In the genomic region with DNA sequence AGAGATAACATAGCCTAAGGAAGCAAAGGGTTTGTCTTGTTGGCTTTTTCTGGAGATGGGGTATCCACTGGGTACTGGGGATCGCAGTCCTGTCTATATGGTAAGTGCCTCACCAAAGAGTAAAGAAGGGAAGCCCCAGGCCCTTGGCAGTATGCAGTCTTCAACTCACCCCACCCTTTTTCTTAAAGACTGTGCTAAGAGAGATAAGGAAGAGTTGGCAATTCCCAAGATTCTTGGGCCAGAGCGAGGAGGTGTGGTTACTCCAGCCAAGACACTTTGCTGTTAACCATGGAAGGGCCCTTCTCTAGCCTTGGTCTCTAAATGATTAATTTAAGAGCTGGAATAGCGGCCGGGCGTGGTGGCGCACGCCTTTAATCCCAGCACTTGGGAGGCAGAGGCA, we compare ENCODE assay signal across 21 mouse cellular contexts. TPM values are rescaled to one million over a fixed set of nuclear protein-coding genes. Genes with fewer than 3 reads are reported as not detected.
A peak's percentile ranks its signal among the peaks of the same experiment; 100 is the strongest.
DNase-seq lines count a peak whose midpoint lies in the region; ATAC-seq and TF ChIP-seq lines count a peak whose summit lies in the region.
"Had no signal": no experiment of that assay in that cellular context is flagged by ENCODE, and none has a peak within 500 bp of the region (broad histone marks: within the 10 kb centered on the region; RNA-seq: fewer than 3 reads in every experiment).

No protein-coding gene starts in this region.

- peaks cover 58% of the 10 kb centered on the region for H3K36me3 ChIP-seq in liver, embryonic 13.5 days
- peaks cover 61% of the 10 kb centered on the region for H3K36me3 ChIP-seq in embryonic facial prominence, embryonic 10.5 days (replicated peaks)
- H3K36me3 ChIP-seq in intestine, postnatal 0 days (ENCODE audit: control insufficient read depth, insufficient read depth) = peaks cover 48% of the 10 kb centered on the region

- no peaks in the 10 kb centered on the region for H3K27me3 ChIP-seq in liver, embryonic 13.5 days
- H3K27me3 ChIP-seq in embryonic facial prominence, embryonic 10.5 days (replicated peaks; ENCODE audit: low read depth, poor library complexity, severe bottlenecking) = no peaks in the 10 kb centered on the region
- no peaks in the 10 kb centered on the region for H3K27me3 ChIP-seq in intestine, postnatal 0 days (replicated peaks; ENCODE audit: control insufficient read depth, insufficient read depth, low read length)
- H3K27me3 ChIP-seq: forebrain, embryonic 12.5 days; heart, embryonic 15.5 days had no signal

- peak; percentile 42 for DNase-seq in R1 (ENCODE audit: low read depth, low spot score)
- no peak for DNase-seq in liver, embryonic 13.5 days
- DNase-seq in embryonic facial prominence, embryonic 10.5 days (ENCODE audit: low spot score) = no peak
- DNase-seq in lung, postnatal 4 days = no peak
- DNase-seq: adrenal gland, postnatal 14 days; cerebellum, adult 18-20 months; cerebellum, adult 9-11 months; cerebellum, postnatal 36 days; gastrocnemius, postnatal 10 days; heart, adult 2 months; heart, postnatal 14 days had no signal

- H3K27ac ChIP-seq in liver, embryonic 13.5 days = peak overlapping the region; percentile 65
- no peak overlapping the region for H3K27ac ChIP-seq in embryonic facial prominence, embryonic 10.5 days (replicated peaks)
- H3K27ac ChIP-seq in intestine, postnatal 0 days (ENCODE audit: low read depth, low read length) = no peak overlapping the region
- H3K27ac ChIP-seq: forebrain, embryonic 12.5 days; heart, adult 2 months; heart, embryonic 15.5 days; hindbrain, embryonic 14.5 days had no signal

- peak; percentile 41; the same call in 1 of the 2 replicates for ATAC-seq in erythroblast, adult 5-6 weeks (replicated peaks; ENCODE audit: low FRiP score, poor library complexity, severe bottlenecking)
- ATAC-seq in liver, embryonic 13.5 days (ENCODE audit: low read depth) = peak; percentile 77
- no peak for ATAC-seq in intestine, postnatal 0 days
- ATAC-seq: forebrain, embryonic 16.5 days had no signal

- H3K4me1 ChIP-seq in liver, embryonic 13.5 days (replicated peaks) = peaks cover 57% of the 10 kb centered on the region
- peaks cover 16% of the 10 kb centered on the region for H3K4me1 ChIP-seq in embryonic facial prominence, embryonic 10.5 days
- H3K4me1 ChIP-seq in intestine, postnatal 0 days (replicated peaks; ENCODE audit: control insufficient read depth, insufficient read depth, low read length) = no peaks in the 10 kb centered on the region

- WGBS in liver, embryonic 13.5 days (ENCODE audit: insufficient replicate concordance) = 72% methylated on average over 7 of the region's 7 CpGs
- 96% methylated on average over 7 of the region's 7 CpGs for WGBS in embryonic facial prominence, embryonic 10.5 days
- WGBS in intestine, postnatal 0 days = 90% methylated on average over 7 of the region's 7 CpGs

- H3K9ac ChIP-seq in liver, embryonic 13.5 days = no peak overlapping the region
- H3K9ac ChIP-seq in intestine, postnatal 0 days (ENCODE audit: low read depth, low read length) = no peak overlapping the region
- H3K9ac ChIP-seq: forebrain, embryonic 12.5 days; heart, embryonic 15.5 days; hindbrain, embryonic 14.5 days had no signal

- H3K4me3 ChIP-seq in liver, embryonic 13.5 days (replicated peaks) = no peak overlapping the region
- H3K4me3 ChIP-seq in embryonic facial prominence, embryonic 10.5 days = no peak overlapping the region
- H3K4me3 ChIP-seq in intestine, postnatal 0 days (ENCODE audit: low read depth, low read length) = no peak overlapping the region
- H3K4me3 ChIP-seq: erythroblast, embryonic 14.5 days; forebrain, embryonic 12.5 days; heart, adult 2 months; heart, embryonic 15.5 days had no signal

- no peaks in the 10 kb centered on the region for H3K9me3 ChIP-seq in liver, embryonic 13.5 days (replicated peaks)
- no peaks in the 10 kb centered on the region for H3K9me3 ChIP-seq in embryonic facial prominence, embryonic 10.5 days
- no peaks in the 10 kb centered on the region for H3K9me3 ChIP-seq in intestine, postnatal 0 days (ENCODE audit: control insufficient read depth)
- H3K9me3 ChIP-seq: forebrain, embryonic 12.5 days; G1E; heart, embryonic 15.5 days had no signal

- TF ChIP-seq CTCF in intestine, postnatal 0 days (IDR thresholded peaks at IDR 0.05; ENCODE audit: low read depth) = no peak

- 0 out of 2 replicates have a peak overlapping the region, but pooled peaks have one; percentile 3 for H3K4me2 ChIP-seq in liver, embryonic 13.5 days
- H3K4me2 ChIP-seq in intestine, postnatal 0 days (replicated peaks; ENCODE audit: low read depth) = no peak overlapping the region
- H3K4me2 ChIP-seq: forebrain, embryonic 12.5 days; heart, embryonic 11.5 days; heart, embryonic 15.5 days; hindbrain, embryonic 14.5 days had no signal

RNA-seq across cellular contexts. Expression of a gene that starts 16.2 kb away (rescaled TPM):
- 150 and 218 TPM in 2 replicates for total RNA-seq in erythroblast, adult 5-6 weeks (2015; ENCODE audit: low replicate concordance)
- 337 and 409 TPM in 2 replicates for total RNA-seq in erythroblast, adult 5-6 weeks (2017; ENCODE audit: low replicate concordance)
- polyA plus RNA-seq in liver, embryonic 13.5 days (2015; fragmentation: Nextera tagmentation; extraction: Ambion mirVana) = 118 and 128 TPM in 2 replicates
- polyA plus RNA-seq in embryonic facial prominence, embryonic 10.5 days (2016; fragmentation: Nextera tagmentation; extraction: Ambion mirVana) = 125 and 127 TPM in 2 replicates
- 237 and 283 TPM in 2 replicates for polyA plus RNA-seq in intestine, postnatal 0 days (2015; fragmentation: Nextera tagmentation; extraction: Ambion mirVana)

RNA-seq across cellular contexts. Expression of a gene that starts 28.7 kb away (rescaled TPM):
- total RNA-seq in erythroblast, adult 5-6 weeks (2015; ENCODE audit: low replicate concordance) = 7.9 and 61.9 TPM in 2 replicates
- total RNA-seq in erythroblast, adult 5-6 weeks (2017; ENCODE audit: low replicate concordance) = 15.3 and 18.3 TPM in 2 replicates
- 80.8 and 81.6 TPM in 2 replicates for polyA plus RNA-seq in liver, embryonic 13.5 days (2015; fragmentation: Nextera tagmentation; extraction: Ambion mirVana)
- 117 and 127 TPM in 2 replicates for polyA plus RNA-seq in embryonic facial prominence, embryonic 10.5 days (2016; fragmentation: Nextera tagmentation; extraction: Ambion mirVana)
- 32.8 and 33.4 TPM in 2 replicates for polyA plus RNA-seq in intestine, postnatal 0 days (2015; fragmentation: Nextera tagmentation; extraction: Ambion mirVana)

RNA-seq across cellular contexts. Expression of a gene that starts 33.6 kb away (rescaled TPM):
- total RNA-seq in erythroblast, adult 5-6 weeks (2015; ENCODE audit: low replicate concordance) = not detected in 2 replicates
- total RNA-seq in erythroblast, adult 5-6 weeks (2017; ENCODE audit: low replicate concordance) = not detected in 2 replicates
- 0.81 and 1.3 TPM in 2 replicates for polyA plus RNA-seq in liver, embryonic 13.5 days (2015; fragmentation: Nextera tagmentation; extraction: Ambion mirVana)
- polyA plus RNA-seq in embryonic facial prominence, embryonic 10.5 days (2016; fragmentation: Nextera tagmentation; extraction: Ambion mirVana) = 3.4 and 3.5 TPM in 2 replicates
- 0.50 and 0.56 TPM in 2 replicates for polyA plus RNA-seq in intestine, postnatal 0 days (2015; fragmentation: Nextera tagmentation; extraction: Ambion mirVana)
- total RNA-seq: hematopoietic stem cell, adult 5-6 weeks had no signal
- polyA plus RNA-seq: erythroblast, embryonic 14.5 days had no signal

RNA-seq across cellular contexts. Expression of a gene that starts 34.3 kb away (rescaled TPM):
- total RNA-seq in erythroblast, adult 5-6 weeks (2015; ENCODE audit: low replicate concordance) = 105 and 119 TPM in 2 replicates
- total RNA-seq in erythroblast, adult 5-6 weeks (2017; ENCODE audit: low replicate concordance) = 161 and 226 TPM in 2 replicates
- 48.2 and 51.9 TPM in 2 replicates for polyA plus RNA-seq in liver, embryonic 13.5 days (2015; fragmentation: Nextera tagmentation; extraction: Ambion mirVana)
- 97.0 and 108 TPM in 2 replicates for polyA plus RNA-seq in embryonic facial prominence, embryonic 10.5 days (2016; fragmentation: Nextera tagmentation; extraction: Ambion mirVana)
- polyA plus RNA-seq in intestine, postnatal 0 days (2015; fragmentation: Nextera tagmentation; extraction: Ambion mirVana) = 83.4 and 89.2 TPM in 2 replicates

RNA-seq across cellular contexts. Expression of a gene that starts 43.3 kb away (rescaled TPM):
- total RNA-seq in erythroblast, adult 5-6 weeks (2015; ENCODE audit: low replicate concordance) = not detected in 2 replicates
- total RNA-seq in erythroblast, adult 5-6 weeks (2017; ENCODE audit: low replicate concordance) = under 0.01 TPM in 1 of 2 replicates, not detected in the other
- polyA plus RNA-seq in liver, embryonic 13.5 days (2015; fragmentation: Nextera tagmentation; extraction: Ambion mirVana) = not detected in 2 replicates
- 0.04 and 0.09 TPM in 2 replicates for polyA plus RNA-seq in embryonic facial prominence, embryonic 10.5 days (2016; fragmentation: Nextera tagmentation; extraction: Ambion mirVana)
- polyA plus RNA-seq in intestine, postnatal 0 days (2015; fragmentation: Nextera tagmentation; extraction: Ambion mirVana) = 0.78 and 0.98 TPM in 2 replicates
- total RNA-seq: heart, adult 2 months; hematopoietic stem cell, adult 5-6 weeks had no signal
- polyA plus RNA-seq: erythroblast, embryonic 14.5 days had no signal
